Mouse (Mus musculus) cerebellum, adult 18-20 months (tissue): Measurements from ENCODE around the gene Fyb.
A peak's percentile ranks its signal among the peaks of the same experiment; 100 is the strongest.

ENCODE experiments used
- DNase-seq, 2 experiments: peaks; one replicate each; pipeline ENCODE4 v3.0.0; 2021

Fyb gene

DNA sequence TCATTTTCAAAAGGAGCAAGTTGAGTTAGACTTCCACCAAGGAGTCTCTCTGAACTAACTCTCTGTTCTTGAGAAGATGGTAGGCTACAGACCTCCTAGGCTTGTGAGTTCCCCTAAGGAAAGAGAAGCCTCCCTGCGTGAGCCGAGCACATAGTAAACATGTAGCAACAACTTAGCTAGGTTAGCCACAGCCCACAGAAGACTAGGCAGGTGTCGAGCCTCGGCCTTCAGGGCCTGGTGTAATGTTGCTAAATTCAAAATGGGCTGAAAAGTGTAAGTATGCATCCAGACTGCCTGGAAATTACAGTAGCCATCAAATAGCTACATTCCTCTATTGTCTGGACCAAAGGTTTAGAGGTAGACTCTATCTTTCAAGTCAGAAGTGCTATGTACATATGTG, 79.3 kb downstream of the Fyb start:
- DNase-seq = no peak

DNA sequence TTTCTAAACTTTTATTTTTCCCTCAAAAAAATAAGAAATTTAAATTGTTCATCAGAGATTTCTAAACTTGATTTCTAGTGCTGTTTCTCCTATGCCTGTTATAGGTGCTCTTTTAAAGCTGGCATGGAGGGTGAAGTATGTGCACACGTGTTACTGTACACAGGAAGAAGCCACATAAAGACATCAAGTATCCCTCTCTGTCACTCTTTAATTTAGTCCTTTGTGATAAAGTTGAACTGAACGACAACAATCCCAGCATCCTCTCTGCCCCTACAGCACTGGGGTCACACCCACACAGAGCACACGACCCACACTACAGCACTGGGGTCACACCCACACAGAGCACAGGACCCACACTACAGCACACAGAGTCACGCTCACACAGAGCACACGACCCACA, 88.0 kb downstream of the Fyb start:
- DNase-seq = no peak

DNA sequence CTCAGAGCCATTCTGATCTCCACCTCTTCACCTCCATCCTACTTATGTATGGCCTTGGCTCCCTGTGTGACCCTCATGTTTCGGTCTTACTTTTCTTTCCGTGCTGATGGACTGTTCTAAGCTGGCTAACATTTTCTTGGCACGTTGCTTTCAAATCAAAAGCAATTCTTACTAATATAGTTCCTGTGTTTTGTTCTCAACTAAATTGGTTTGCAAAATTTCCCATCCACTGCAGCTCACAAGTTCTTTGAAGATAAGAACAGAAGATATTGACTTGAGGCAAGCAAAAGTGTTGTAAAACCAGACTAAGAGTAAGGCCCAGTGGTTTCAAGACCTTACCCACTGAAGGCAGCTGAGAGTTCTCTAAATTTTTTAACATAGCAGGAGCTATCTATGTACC, 90.2 kb downstream of the Fyb start:
- DNase-seq = no peak

DNA sequence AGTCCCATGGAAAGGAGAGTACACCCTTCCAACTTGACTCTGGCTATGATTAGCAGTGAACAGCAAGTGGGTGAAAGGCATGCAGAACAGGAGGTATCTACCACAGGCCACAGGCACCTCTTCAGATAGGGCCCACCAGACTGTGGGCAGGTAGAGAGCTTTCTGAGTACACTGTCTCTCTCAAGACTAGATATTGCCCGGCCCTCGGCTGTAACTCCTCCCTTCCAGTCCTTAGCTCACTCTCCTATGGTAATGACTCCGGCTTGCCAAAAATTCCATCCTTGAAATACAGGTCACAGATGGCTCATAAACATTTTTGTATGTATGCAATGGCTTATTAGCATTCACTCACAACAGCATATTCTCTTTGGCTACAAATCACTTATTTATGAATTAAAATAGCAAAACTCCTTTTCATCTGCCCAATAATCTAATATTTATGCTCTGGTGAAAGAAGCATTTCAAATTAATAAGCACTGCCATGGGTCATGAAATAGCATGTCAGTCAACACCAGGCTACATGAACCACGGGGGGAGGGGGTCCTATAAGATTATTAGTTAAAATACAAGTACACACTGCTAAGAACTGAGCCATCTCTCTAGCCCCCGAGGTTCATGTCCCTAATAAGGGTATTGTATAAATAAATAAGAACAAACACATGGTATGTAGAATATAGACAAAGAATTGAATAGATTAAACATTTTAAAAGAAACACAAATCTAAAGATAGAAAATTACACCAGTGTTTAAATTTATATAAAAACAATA, 93.9 kb downstream of the Fyb start:
- no peak for DNase-seq

DNA sequence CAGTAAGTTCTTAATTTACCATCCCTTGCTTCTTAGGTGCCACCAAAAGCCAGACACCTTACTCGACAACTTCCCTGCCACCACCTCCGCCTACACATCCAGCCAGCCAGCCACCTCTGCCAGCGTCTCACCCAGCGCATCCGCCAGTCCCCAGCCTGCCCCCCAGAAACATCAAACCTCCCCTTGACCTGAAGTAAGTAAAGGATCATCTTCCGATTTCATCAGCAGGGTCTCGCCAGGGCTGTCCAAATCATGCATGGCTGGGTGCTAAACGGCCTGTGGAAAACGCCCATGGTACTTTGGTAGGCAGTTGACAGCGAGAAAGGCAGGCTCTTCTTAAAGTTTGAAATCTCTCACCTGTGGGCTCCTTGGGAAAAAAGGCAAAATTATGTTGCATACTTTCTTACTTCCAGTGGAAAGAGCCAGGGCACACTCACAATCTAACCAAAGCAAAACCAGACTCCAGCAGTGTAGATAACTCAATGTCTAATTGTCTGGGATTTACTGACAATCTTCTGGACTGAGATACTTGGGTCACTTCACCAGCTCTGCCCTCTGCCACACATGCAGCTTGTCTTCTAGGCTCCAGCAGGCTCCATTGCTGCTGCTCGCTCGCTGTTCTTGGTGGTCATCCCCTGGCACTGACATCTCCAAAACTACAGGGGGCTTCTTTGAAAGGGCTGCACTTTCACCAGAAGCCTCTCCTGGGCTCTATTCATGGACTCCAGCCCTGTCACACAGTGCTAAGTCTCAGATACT, 97.1 kb downstream of the Fyb start:
- DNase-seq = no peak

DNA sequence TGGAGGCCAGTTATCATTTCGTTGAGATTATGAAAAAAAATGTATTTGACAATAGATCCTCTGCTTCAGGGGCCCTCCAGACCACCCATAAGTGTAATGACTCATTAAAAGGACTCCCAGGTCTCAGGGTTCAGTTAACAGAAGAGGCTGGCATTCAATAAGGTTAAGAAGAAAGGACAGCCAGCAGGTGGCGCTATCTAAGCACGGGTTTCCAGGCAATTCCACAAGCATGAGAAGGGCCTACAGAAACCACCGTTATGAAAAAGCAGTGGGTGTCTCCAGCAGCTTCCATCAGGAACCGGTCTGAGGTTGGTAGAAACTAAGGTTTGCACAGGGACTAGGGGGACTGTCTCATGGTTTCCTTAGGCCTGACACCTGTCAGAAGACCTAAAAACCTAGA, 99.9 kb downstream of the Fyb start:
- DNase-seq = peak; percentile 66 to 71

DNA sequence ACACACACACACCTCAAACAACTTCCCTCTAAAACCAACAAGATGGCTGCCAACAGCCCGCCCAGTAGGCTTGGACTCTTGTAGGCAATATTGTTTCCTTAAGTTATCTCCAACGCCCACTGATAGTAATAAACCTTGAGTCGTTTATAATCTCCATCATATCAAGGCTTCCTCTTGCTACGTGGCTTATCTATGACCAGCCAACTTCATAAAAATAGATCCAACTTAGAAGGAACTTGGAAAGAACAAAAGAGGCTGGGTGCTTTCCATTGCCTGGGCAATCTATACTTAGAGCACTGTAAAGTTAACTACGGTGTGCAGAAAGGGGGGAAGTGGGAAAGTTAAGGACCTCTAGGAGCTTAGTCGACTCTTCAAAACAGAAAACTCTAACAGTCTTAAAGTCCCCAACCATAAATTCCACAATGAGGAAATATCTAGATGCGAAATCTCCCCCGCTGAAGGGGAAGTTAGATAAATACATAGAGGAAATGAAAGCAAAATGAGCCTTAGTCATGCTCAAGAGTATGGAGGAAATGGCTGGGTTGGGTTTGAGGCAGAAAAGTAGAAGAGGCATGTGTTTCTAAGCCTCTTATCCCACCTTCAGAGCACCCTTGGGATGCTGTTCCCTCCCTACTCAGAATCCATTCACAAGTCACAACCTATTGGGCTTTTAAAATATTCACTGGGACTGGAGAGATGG, 101.0 kb downstream of the Fyb start:
- no peak for DNase-seq

DNA sequence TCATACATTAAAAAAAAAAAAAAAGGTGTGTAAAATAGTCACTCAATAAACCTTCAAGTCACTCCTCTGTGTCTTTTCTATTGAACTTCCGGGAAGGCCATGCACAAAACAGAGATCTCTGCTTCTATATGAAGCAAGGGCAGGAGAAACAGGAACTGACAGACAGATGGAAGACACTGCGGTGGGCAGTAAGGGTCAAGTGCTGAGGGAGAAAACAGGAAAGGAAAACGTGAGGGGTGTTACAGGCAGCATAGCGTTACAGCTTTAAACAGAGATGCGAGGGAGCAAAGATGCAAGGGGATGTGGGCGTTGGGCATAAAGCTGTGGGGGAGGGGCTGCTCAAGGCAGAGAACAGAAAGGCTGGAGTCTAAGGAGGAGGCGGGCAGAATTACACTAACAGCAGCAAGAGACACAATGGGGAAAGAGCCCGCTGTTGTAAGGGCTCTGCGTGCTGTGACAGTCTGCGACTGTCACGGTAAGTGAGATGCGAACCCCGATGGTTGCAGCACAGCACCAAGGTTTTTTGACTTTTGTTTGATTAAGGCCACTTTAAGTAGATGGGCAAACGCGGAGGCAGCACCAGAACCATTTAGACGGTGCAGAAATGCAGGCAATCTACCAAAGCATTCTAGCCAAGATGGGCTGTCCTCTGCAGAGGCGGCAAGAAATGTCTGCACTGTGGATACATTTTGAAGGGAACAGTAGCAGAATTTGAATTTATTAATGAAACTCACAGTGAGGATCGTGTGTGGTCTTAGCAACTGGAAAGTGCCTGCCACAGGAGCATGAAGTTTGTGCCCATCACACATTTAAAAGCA, 101.9 kb downstream of the Fyb start:
- peak in 1 of 2 experiments; percentile 4 for DNase-seq

DNA sequence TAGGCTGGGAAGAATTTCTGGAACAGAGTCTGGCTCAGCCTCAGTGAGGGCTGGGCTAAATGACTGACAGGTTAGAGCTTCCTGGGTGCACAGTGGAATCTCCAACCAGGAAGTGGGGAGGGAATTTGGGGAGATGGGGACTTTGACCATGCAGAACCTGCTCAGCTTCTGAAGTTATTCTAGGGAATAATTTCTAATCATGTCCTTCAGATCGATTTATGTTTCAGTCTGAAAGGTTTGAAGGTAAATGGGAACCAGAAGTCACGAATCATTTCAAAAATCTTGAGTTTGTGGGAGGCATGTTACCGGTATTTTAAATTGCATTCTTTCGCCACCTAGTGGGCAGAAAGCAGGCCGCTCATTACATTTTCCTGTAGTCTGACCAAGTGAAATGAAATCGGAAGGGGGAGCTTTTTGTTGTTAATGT, 103.0 kb downstream of the Fyb start:
- peak; percentile 22 to 26 for DNase-seq

DNA sequence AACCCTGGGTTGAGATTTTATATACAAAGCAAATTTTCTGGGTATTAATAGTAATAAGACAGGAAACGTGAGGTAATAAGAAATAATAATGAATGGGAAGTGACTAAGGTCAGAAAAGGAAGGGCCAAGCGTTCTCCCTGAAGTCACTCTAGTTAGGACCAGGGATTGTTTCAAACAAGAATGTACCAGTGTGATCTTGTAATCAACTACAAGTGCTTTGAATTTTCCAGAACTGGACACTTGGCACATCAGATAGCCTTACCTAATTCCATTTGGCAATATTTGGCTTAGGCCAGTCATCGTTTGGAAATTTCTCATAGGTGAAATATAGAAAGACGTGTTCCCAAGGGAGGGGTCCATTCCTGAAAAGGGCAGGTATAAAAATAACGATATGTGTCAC, 103.5 kb downstream of the Fyb start:
- DNase-seq = no peak

DNA sequence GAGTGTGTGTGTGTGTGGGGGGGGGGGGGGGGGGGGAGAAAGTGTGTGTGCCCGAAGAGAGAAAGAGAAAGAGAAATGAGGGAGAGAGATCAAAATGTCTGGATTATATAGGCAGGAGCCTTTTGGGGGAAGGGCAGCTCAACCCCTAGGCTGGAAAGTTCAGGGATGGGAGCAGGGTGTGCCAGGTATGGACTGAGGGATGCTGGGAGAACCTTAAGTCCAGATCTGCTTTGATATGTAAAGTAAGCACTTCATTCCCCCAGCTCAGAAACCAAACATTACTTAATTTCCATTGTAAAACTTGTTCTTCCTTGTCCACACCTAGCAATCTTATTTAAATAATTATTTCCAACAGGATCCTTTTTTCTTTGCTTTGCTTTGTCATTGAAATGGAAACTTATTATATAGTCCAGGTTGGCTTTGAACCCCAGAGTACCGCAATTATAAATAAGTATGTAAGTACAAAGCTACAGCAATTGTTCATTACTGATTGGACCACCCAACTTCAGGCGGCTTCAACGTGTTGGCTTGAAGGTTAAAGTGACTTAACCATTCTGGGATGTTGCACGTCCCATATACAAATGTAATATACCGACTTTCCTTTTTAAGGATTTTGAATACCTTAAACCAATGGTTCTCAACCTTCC, 105.9 kb downstream of the Fyb start:
- DNase-seq = no peak

DNA sequence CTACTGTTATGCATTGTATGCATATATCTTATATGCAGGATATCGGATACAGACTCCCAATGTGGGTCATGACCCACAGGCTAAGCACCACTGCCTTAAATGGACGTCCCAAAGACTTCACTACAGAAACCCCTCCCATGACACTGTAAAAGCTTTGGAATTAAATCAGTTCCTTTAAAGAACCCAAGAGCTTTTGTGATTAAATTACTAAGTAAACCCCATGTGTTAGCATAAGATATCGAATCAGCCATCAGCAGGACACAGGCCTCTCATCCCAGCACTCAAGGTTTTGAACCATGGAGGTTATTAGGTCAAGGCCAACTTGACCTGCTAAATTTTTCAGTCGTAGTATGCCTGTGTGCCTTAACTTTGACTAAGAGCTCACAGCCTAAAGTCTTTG, 106.5 kb downstream of the Fyb start:
- DNase-seq = no peak

DNA sequence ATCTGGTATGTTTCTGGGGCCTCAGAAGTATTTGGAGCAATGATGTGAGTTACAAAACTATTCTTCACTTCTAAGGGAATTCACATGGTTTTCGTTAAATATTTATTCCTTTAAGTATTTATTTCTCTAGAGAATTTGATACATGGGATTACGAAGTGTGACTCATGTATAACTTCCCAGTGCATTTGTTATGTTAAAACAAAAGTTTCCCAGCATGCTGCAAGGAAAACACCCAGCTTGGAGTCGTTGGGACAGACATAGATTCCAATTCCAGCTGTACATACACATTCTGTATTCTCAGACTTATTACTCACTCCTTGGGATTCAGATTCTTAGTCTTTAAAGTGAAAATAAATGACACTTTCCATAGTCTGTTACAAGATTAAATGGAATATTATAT, 112.8 kb downstream of the Fyb start:
- no peak for DNase-seq

DNA sequence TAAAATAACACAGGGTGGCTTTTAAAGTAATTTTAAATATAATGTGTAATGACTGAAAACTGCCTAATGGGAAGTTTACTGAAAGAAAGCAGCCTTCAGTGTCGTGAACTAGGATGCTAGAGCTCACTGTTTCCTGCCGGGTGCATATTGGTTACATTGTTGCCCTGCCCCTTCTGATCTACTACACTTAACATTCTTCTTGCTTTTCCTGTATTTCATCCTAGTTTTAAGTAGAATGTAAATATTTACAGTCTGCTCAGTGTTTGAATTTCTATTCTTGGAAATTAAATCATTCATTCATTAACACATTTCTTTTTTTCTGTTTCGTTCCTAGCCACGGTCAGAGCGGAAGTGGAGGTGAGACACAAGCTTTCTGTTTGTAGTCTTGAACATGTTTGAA, 119.6 kb downstream of the Fyb start:
- DNase-seq = no peak

DNA sequence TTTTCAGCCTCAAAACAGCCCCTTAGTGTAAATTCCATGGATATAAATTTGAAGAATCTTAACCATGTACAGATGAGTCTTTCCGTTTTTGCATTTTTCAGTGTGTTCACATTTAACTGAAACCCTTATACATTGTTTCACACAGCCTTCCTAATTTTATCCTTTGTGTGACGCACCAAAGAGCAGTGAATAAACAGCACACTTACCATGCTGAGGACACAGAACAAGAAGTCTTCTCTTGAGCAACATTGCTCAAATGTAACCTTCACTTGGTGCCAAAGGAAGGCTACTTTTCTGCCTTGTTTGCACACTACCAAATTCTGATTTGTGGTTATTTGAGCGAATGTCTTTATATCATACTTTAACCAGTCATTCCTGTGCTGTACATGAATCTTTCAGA, 122.8 kb downstream of the Fyb start:
- no peak for DNase-seq

DNA sequence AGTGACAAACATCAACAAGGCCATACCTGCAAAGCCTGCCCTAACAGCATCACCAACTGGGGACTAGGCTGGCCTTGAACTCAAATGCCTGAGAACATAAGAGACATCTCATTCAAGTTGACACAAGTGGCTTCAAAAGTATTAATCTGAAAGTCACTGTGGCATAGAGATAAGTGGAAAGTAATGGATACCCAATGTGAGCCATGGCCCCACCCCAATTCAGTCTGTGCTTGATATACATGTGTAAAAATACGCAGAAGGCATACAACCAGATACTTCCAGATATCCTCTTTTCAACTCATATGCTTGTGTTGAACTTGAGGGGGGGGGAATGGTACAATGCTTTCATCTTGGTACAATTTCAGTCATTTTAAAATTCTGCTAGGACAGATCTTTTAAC, 124.4 kb downstream of the Fyb start:
- DNase-seq = no peak

DNA sequence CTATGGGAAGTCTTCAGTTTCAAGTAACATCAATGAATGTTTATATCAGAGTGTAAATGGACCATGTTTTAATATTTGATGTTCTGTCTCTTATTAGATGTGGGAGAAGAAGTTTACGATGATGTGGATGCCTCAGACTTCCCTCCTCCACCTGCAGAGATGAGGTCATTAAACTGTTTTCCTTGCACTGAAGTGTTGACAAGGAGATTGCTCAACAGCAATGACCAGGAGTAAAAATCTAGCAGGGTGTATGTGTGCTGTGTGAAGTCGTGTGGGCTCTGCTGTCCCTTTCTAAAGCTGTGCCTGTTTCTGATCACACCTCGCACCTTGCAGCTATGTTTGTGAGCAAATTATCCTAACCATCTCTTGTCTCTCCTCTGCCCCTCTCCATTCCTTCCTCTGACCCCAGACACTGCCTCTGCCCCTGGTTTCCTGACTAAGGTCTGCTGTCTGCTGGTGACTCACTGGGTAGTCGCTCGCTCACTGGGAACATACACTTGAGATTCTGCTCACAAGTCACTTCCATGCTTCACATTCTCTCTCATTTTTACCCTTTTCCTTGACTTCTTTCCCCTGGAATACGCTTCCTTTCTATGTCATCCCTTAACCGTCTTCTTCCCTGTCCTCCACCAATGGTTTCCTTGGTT, 126.2 kb downstream of the Fyb start:
- no peak for DNase-seq

DNA sequence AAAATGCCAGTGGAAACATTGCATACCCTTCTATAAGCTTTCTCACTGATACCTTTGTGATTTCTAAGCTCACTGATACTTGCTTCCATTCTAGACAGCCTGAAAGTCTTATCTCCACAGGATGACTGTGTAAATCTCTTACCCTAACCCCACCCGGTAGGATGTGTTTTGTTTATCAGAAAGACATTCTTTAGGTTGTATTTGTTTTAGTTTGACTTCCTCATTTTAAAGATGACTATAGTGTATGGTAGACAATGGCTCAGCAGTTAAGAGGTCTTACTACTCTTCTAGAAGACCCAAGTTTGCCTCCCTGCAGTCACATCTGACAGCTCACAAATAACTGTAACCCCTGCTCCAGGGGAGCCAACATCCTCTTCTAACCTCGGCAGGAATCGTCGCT, 130.4 kb downstream of the Fyb start:
- DNase-seq = no peak

DNA sequence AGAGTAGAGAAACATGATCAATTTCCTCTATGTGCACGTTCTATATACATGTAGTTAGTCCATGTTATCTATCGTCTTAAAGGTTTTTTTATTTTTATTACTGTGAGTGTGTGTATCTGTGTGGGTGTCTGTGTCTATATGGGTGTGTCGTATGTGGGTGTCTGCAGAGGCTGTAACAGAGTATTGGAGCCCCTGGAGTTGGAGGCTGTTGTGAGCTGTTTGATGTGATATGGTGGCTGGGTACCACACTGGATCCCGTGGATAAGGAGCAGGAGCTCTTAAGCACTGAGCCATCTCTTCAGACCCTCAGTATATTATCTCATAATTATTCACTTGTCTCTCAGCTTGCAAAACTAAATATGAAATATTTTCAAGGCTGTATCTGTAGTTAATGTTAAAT, 135.4 kb downstream of the Fyb start:
- no peak for DNase-seq

DNA sequence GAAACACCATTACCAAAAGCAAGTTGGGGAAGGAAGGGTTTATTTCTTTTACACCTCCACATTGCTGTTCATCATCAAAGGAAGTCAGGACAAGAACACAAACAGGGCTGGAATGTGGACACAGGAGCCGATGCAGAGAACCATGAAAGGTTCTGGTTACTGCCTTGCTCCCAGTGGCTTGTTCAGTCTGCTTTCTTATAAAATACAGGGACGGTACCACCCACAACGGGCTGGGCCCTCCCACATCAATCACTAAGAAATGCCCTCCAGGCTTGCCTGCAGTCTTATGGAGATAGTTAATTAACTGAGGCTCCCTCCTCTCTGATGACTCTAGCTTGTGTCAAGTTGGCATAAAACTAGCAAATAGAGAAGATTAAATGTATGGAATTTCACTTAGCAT, 139.3 kb downstream of the Fyb start:
- DNase-seq = no peak

DNA sequence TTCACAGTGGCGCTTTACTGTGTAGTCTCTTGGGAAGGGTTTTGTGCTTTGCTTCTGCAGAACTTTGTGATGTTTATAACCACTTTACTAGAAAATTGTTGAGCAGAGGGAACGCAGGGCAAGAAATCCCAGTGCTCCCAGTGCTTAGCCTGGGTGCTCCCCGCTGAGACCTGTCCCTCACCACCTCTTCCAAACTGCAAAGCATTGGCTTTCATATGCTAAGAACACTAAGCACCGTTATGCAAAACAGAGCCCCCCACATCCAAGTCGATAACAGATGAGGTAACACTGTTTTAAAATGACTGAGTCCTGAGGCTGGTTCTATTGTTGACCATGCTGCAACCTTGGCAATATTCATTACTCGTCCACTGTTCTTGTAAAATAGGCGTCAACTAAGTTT, 141.3 kb downstream of the Fyb start:
- no peak for DNase-seq

DNA sequence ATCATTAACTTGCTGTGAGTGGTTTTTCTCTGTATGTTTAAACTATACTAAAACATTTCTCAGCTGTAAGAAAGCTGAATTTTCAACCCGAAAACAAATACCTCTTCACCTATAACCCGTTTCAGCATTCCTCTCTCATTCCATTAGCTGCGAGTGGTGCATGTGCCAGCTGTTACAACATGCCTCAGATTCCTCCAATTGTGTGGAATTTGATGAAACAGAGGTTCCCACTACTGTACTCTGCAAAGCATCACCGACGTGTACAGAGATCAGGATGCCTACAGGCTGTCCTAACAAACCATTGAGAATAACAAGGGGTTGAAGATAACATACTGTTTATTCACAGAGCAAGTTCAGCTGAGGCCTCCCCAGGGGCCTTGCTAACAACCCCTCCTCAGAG, 143.4 kb downstream of the Fyb start:
- no peak for DNase-seq
